Mouse (Mus musculus): ENCODE measurements around the gene Cma1. TPM values are rescaled to one million over a fixed set of nuclear protein-coding genes. Genes with fewer than 3 reads are reported as not detected.
"Not testable (repeated sequence)": the region's sequence is repeated elsewhere in the genome, so short reads cannot be mapped to it uniquely, and the experiment has no call there.

Cma1 gene
- polyA plus RNA-seq (2016; fragmentation: Nextera tagmentation; extraction: Ambion mirVana): not detected in 2 replicates

- peaks cover 9% of the 10 kb centered on the region; the same call in 1 of the 2 replicates for H3K4me1 ChIP-seq
- H3K4me3 ChIP-seq: no peak within 1 kb of the TSS
- H3K27me3 ChIP-seq (replicated peaks): no peaks in the 10 kb centered on the region; the same call in 1 of the 2 replicates
- WGBS (ENCODE audit: insufficient replicate concordance): 37% methylated on average over 4 of the region's 4 CpGs
- H3K9me3 ChIP-seq (replicated peaks): no peaks in the 10 kb centered on the region
- H3K36me3 ChIP-seq: no peaks in the 10 kb centered on the region
- H3K27ac ChIP-seq: no peak within 1 kb of the TSS
- no peak within 1 kb of the TSS for H3K4me2 ChIP-seq
- ATAC-seq: no peak
- no peak within 1 kb of the TSS for H3K9ac ChIP-seq
Observed at GRCm38 (mm10) chr14:55944575-55944974, at the start of gene Cma1. Gene Cma1 (minus strand): TSS chr14:55944675.

- not testable (repeated sequence) for H3K27me3 ChIP-seq (replicated peaks); H3K27ac ChIP-seq; H3K36me3 ChIP-seq; H3K9ac ChIP-seq; H3K4me3 ChIP-seq; H3K9me3 ChIP-seq (replicated peaks); H3K4me1 ChIP-seq; H3K4me2 ChIP-seq
- 33% methylated on average over 2 of the region's 3 CpGs for WGBS (ENCODE audit: insufficient replicate concordance)
- peak; percentile 80 for ATAC-seq
Observed at GRCm38 (mm10) chr14:55987464-55987863, 43.0 kb upstream of the Cma1 start.

GRCm38 (mm10) chr14:55963900-55964299 lies 19.4 kb upstream of the Cma1 start:
- ATAC-seq; H3K4me2 ChIP-seq; H3K9ac ChIP-seq; H3K4me3 ChIP-seq; H3K9me3 ChIP-seq (replicated peaks); H3K4me1 ChIP-seq; H3K27me3 ChIP-seq (replicated peaks); H3K36me3 ChIP-seq; H3K27ac ChIP-seq: not testable (repeated sequence)
- WGBS (ENCODE audit: insufficient replicate concordance): 55% methylated on average over 2 of the region's 2 CpGs

- no peak overlapping the region for H3K27ac ChIP-seq
- no peak for ATAC-seq
- H3K4me3 ChIP-seq: no peak overlapping the region
- H3K4me2 ChIP-seq: no peak overlapping the region
- H3K9ac ChIP-seq: no peak overlapping the region
- H3K4me1 ChIP-seq: no peaks in the 10 kb centered on the region
- no peaks in the 10 kb centered on the region for H3K9me3 ChIP-seq (replicated peaks)
- H3K36me3 ChIP-seq: no peaks in the 10 kb centered on the region
- 0 out of 2 replicates have a peak, but pooled peaks cover 3% of the 10 kb centered on the region for H3K27me3 ChIP-seq (replicated peaks)
- 64% methylated on average over 1 of the region's 1 CpGs for WGBS (ENCODE audit: insufficient replicate concordance)
Observed at GRCm38 (mm10) chr14:55963263-55963662, 18.8 kb upstream of the Cma1 start.

GRCm38 (mm10) chr14:55950346-55951030 lies 6.0 kb upstream of the Cma1 start, which contains the start of gene Cma2:
Gene Cma2 (plus strand): TSS chr14:55950980.
- no peak for ATAC-seq
- H3K9ac ChIP-seq: no peak within 1 kb of the TSS
- H3K27me3 ChIP-seq (replicated peaks): no peaks in the 10 kb centered on the region; the same call in 1 of the 2 replicates
- no peak within 1 kb of the TSS for H3K4me2 ChIP-seq
- peaks cover 10% of the 10 kb centered on the region; the same call in 1 of the 2 replicates for H3K4me1 ChIP-seq
- 59% methylated on average over 6 of the region's 6 CpGs for WGBS (ENCODE audit: insufficient replicate concordance)
- H3K4me3 ChIP-seq: no peak within 1 kb of the TSS
- no peak within 1 kb of the TSS for H3K27ac ChIP-seq
- no peaks in the 10 kb centered on the region for H3K9me3 ChIP-seq (replicated peaks)
- H3K36me3 ChIP-seq: no peaks in the 10 kb centered on the region

GRCm38 (mm10) chr14:55946269-55946969 lies 1.9 kb upstream of the Cma1 start:
- no peak overlapping the region for H3K4me3 ChIP-seq
- H3K9me3 ChIP-seq (replicated peaks): no peaks in the 10 kb centered on the region
- H3K4me1 ChIP-seq: peaks cover 16% of the 10 kb centered on the region
- H3K9ac ChIP-seq: no peak overlapping the region
- no peak overlapping the region for H3K27ac ChIP-seq
- WGBS (ENCODE audit: insufficient replicate concordance): 18% methylated on average over 2 of the region's 2 CpGs
- H3K4me2 ChIP-seq: no peak overlapping the region
- ATAC-seq: no peak
- no peaks in the 10 kb centered on the region; the same call in 1 of the 2 replicates for H3K27me3 ChIP-seq (replicated peaks)
- H3K36me3 ChIP-seq: no peaks in the 10 kb centered on the region

GRCm38 (mm10) chr14:55943601-55944000 lies 874 bp downstream of the Cma1 start:
- Histone ChIP-seq H3K27me3 (replicated peaks) (peaks cover 4% of the 10 kb centered on the region; the same call in 1 of the 2 replicates), H3K9me3 (replicated peaks) (no peaks in the 10 kb centered on the region), H3K36me3 (no peaks in the 10 kb centered on the region), H3K4me1 (peaks cover 9% of the 10 kb centered on the region; the same call in 1 of the 2 replicates), H3K9ac (no peak overlapping the region), H3K27ac (no peak overlapping the region), H3K4me2 (no peak overlapping the region), H3K4me3 (no peak overlapping the region)
- 35% methylated on average over 11 of the region's 11 CpGs for WGBS (ENCODE audit: insufficient replicate concordance)
- peak; percentile 27; the same call in 1 of the 2 replicates for ATAC-seq

- 40% methylated on average over 7 of the region's 7 CpGs for WGBS (ENCODE audit: insufficient replicate concordance)
- no peak overlapping the region for H3K9ac ChIP-seq
- H3K27ac ChIP-seq: no peak overlapping the region
- ATAC-seq: no peak
- H3K4me2 ChIP-seq: no peak overlapping the region
- H3K36me3 ChIP-seq: no peaks in the 10 kb centered on the region
- no peak overlapping the region for H3K4me3 ChIP-seq
- H3K9me3 ChIP-seq (replicated peaks): no peaks in the 10 kb centered on the region
- H3K27me3 ChIP-seq (replicated peaks): peaks cover 4% of the 10 kb centered on the region; the same call in 1 of the 2 replicates
- peaks cover 5% of the 10 kb centered on the region; the same call in 1 of the 2 replicates for H3K4me1 ChIP-seq
Observed at GRCm38 (mm10) chr14:55940070-55940800, 4.2 kb downstream of the Cma1 start.

- 39% methylated on average over 7 of the region's 7 CpGs for WGBS (ENCODE audit: insufficient replicate concordance)
Observed at GRCm38 (mm10) chr14:55933586-55933985, 10.9 kb downstream of the Cma1 start.

GRCm38 (mm10) chr14:55929263-55929997 lies 15.0 kb downstream of the Cma1 start:
- 40% methylated on average over 12 of the region's 12 CpGs for WGBS (ENCODE audit: insufficient replicate concordance)
- no peak for ATAC-seq
- peaks cover 33% of the 10 kb centered on the region for H3K4me1 ChIP-seq
- no peak overlapping the region for H3K9ac ChIP-seq
- no peak overlapping the region for H3K4me2 ChIP-seq
- no peaks in the 10 kb centered on the region for H3K9me3 ChIP-seq (replicated peaks)
- no peak overlapping the region for H3K4me3 ChIP-seq
- no peak overlapping the region for H3K27ac ChIP-seq
- no peaks in the 10 kb centered on the region for H3K27me3 ChIP-seq (replicated peaks)
- H3K36me3 ChIP-seq: no peaks in the 10 kb centered on the region

More at GRCm38 (mm10) chr14:55933586-55933985, 10.9 kb downstream of the Cma1 start:
- no peak overlapping the region for H3K4me2 ChIP-seq
- peaks cover 10% of the 10 kb centered on the region; the same call in 1 of the 2 replicates for H3K4me1 ChIP-seq
- no peak overlapping the region for H3K9ac ChIP-seq
- H3K4me3 ChIP-seq: no peak overlapping the region
- H3K9me3 ChIP-seq (replicated peaks): no peaks in the 10 kb centered on the region
- no peak overlapping the region for H3K27ac ChIP-seq
- no peaks in the 10 kb centered on the region for H3K36me3 ChIP-seq
- no peaks in the 10 kb centered on the region for H3K27me3 ChIP-seq (replicated peaks)
- ATAC-seq: no peak

- Histone ChIP-seq H3K27ac (no peak overlapping the region), H3K4me3 (no peak overlapping the region), H3K9me3 (replicated peaks) (no peaks in the 10 kb centered on the region), H3K9ac (no peak overlapping the region), H3K4me2 (no peak overlapping the region), H3K4me1 (peaks cover 54% of the 10 kb centered on the region), H3K36me3 (no peaks in the 10 kb centered on the region), H3K27me3 (replicated peaks) (no peaks in the 10 kb centered on the region)
- no peak for ATAC-seq
- 55% methylated on average over 4 of the region's 4 CpGs for WGBS (ENCODE audit: insufficient replicate concordance)
Observed at GRCm38 (mm10) chr14:55926847-55927246, 17.6 kb downstream of the Cma1 start.
